Mouse (Mus musculus): Measurements from ENCODE around the gene Mlh1.

DNA sequence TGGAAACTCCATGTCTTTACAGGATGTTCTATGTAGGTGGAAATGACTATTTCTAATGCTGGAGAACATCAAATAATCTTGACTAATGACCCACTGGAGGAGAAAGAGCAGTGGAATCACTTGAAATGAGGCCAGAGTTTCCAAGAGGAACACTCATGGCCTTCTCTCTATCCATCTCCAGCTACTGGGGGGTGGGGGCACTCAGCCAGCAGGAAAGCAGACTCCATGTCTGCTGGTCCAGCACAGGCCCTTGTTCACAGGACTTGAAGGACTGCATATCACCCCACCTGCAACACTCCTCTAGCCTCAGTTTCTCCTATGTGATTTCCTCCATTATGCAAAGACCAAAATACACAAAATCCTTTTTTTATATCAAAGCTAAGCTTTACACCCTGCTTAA lies 33.9 kb downstream of the Mlh1 start:
- TF ChIP-seq CTCF (IDR thresholded peaks at IDR 0.05) (no peak), EP300 (IDR thresholded peaks at IDR 0.05) (no peak)
